ENCODE assay signal across 9 mouse cellular contexts in genomic region chr5:107720991-107721637, GRCm38 (mm10). TPM values are rescaled to one million over a fixed set of nuclear protein-coding genes. Genes with fewer than 3 reads are reported as not detected.
DNase-seq lines count a peak whose midpoint lies in the region; ATAC-seq lines count a peak whose summit lies in the region.
"Had no signal": no experiment of that assay in that cellular context is flagged by ENCODE, and none has a peak within 500 bp of the region (broad histone marks: within the 10 kb centered on the region; RNA-seq: fewer than 3 reads in every experiment).

No protein-coding gene starts in this region.

- WGBS in embryonic facial prominence, embryonic 13.5 days = 2% methylated on average over 58 of the region's 58 CpGs
- 3% methylated on average over 57 of the region's 58 CpGs for WGBS in intestine, embryonic 16.5 days
- WGBS in neural tube, embryonic 15.5 days = 5% methylated on average over 58 of the region's 58 CpGs

- peak overlapping the region; percentile 61 for H3K9ac ChIP-seq in embryonic facial prominence, embryonic 13.5 days
- H3K9ac ChIP-seq in intestine, embryonic 16.5 days (ENCODE audit: low read depth, low read length) = peak overlapping the region; percentile 55
- no peak overlapping the region; the same call in 1 of the 2 replicates for H3K9ac ChIP-seq in neural tube, embryonic 15.5 days (replicated peaks)

- intact Hi-C loops in left cerebral cortex, postnatal 4 days (cut with DNase I) = no loop called here

- H3K27me3 ChIP-seq in embryonic facial prominence, embryonic 13.5 days = peaks cover 99% of the 10 kb centered on the region
- H3K27me3 ChIP-seq in intestine, embryonic 16.5 days (replicated peaks; ENCODE audit: control insufficient read depth, insufficient read depth, low read length) = peaks cover 76% of the 10 kb centered on the region
- H3K27me3 ChIP-seq in neural tube, embryonic 15.5 days (replicated peaks) = peaks cover 96% of the 10 kb centered on the region

- ATAC-seq in embryonic facial prominence, embryonic 13.5 days (ENCODE audit: insufficient number of reproducible peaks, insufficient read depth, low FRiP score, low TSS enrichment, low read depth) = no peak
- ATAC-seq in intestine, embryonic 16.5 days = peak; percentile 4; the same call in 1 of the 2 replicates
- ATAC-seq in neural tube, embryonic 15.5 days (ENCODE audit: low FRiP score) = peak; percentile 21; the same call in 1 of the 2 replicates
- ATAC-seq in granulocyte monocyte progenitor cell, adult 5-6 weeks (replicated peaks; ENCODE audit: poor library complexity, severe bottlenecking) = no peak

- peaks cover 46% of the 10 kb centered on the region for H3K4me1 ChIP-seq in embryonic facial prominence, embryonic 13.5 days
- peaks cover 49% of the 10 kb centered on the region for H3K4me1 ChIP-seq in intestine, embryonic 16.5 days (ENCODE audit: control insufficient read depth, insufficient read depth, low read length)
- H3K4me1 ChIP-seq in neural tube, embryonic 15.5 days = peaks cover 44% of the 10 kb centered on the region

- H3K9me3 ChIP-seq in embryonic facial prominence, embryonic 13.5 days = no peaks in the 10 kb centered on the region
- H3K9me3 ChIP-seq in intestine, embryonic 16.5 days (ENCODE audit: control insufficient read depth, low read length) = no peaks in the 10 kb centered on the region
- no peaks in the 10 kb centered on the region for H3K9me3 ChIP-seq in neural tube, embryonic 15.5 days (replicated peaks)

- no peak overlapping the region for H3K27ac ChIP-seq in embryonic facial prominence, embryonic 13.5 days
- H3K27ac ChIP-seq in intestine, embryonic 16.5 days (ENCODE audit: low read length) = no peak overlapping the region
- H3K27ac ChIP-seq in neural tube, embryonic 15.5 days (replicated peaks) = no peak overlapping the region
- H3K27ac ChIP-seq: macrophage had no signal

- H3K4me2 ChIP-seq in embryonic facial prominence, embryonic 13.5 days = peak overlapping the region; percentile 72
- H3K4me2 ChIP-seq in intestine, embryonic 16.5 days (ENCODE audit: low read depth, low read length) = peak overlapping the region; percentile 74
- H3K4me2 ChIP-seq in neural tube, embryonic 15.5 days = peak overlapping the region; percentile 64

- H3K4me3 ChIP-seq in embryonic facial prominence, embryonic 13.5 days = peak overlapping the region; percentile 45
- peak overlapping the region; percentile 48 for H3K4me3 ChIP-seq in intestine, embryonic 16.5 days (ENCODE audit: low read length)
- H3K4me3 ChIP-seq in neural tube, embryonic 15.5 days (replicated peaks) = peak overlapping the region; percentile 35

- no peaks in the 10 kb centered on the region for H3K36me3 ChIP-seq in embryonic facial prominence, embryonic 13.5 days
- H3K36me3 ChIP-seq in intestine, embryonic 16.5 days (ENCODE audit: control insufficient read depth, insufficient read depth, low read length) = no peaks in the 10 kb centered on the region
- H3K36me3 ChIP-seq in neural tube, embryonic 15.5 days = no peaks in the 10 kb centered on the region

- peak; percentile 8 for DNase-seq in left cerebral cortex, postnatal 4 days
- DNase-seq in left cerebral cortex, adult 18-20 months (ENCODE audit: low spot score in 2 of 2) = no peak
- no peak for DNase-seq in right cerebral cortex, postnatal 36 days (ENCODE audit: low spot score in 2 of 2)
- no peak for DNase-seq in layer of hippocampus, postnatal 36 days

RNA-seq across cellular contexts. Expression of gene Gfi1, which starts 4.7 kb away (rescaled TPM):
- total RNA-seq in left cerebral cortex, postnatal 4 days (2021) = under 1 TPM in 1 of 2 experiments, not detected in 1; 0.36 TPM
- not detected for total RNA-seq in left cerebral cortex, adult 18-20 months (2021)
- not detected in 2 replicates for polyA plus RNA-seq in embryonic facial prominence, embryonic 13.5 days (2015; fragmentation: Nextera tagmentation; extraction: Ambion mirVana)
- 0.92 and 1.1 TPM in 2 replicates for polyA plus RNA-seq in intestine, embryonic 16.5 days (2015; fragmentation: Nextera tagmentation; extraction: Ambion mirVana)
- 2.1 TPM in 1 of 2 replicates, not detected in the other for polyA plus RNA-seq in neural tube, embryonic 15.5 days (2015; fragmentation: Nextera tagmentation; extraction: Ambion mirVana)
- total RNA-seq in layer of hippocampus, postnatal 36 days (2021) = not detected
- total RNA-seq in granulocyte monocyte progenitor cell, adult 5-6 weeks (2014; fragmentation: Nextera tagmentation) = 42.2 and 60.6 TPM in 2 replicates
- 53.9 and 54.4 TPM in 2 replicates for total RNA-seq in granulocyte monocyte progenitor cell, adult 5-6 weeks (2017)

Comparison
In these comparisons a context has a peak if more than half of its experiments do, and no peak if none do; other contexts are left out.
1. ATAC-seq: peak in intestine, embryonic 16.5 days (single experiment) and neural tube, embryonic 15.5 days (single experiment); none in embryonic facial prominence, embryonic 13.5 days (single experiment) and granulocyte monocyte progenitor cell, adult 5-6 weeks (single experiment).
2. RNA of gene Gfi1, which starts 4.7 kb away (total RNA-seq): 42.2 to 60.6 TPM in granulocyte monocyte progenitor cell, adult 5-6 weeks; 0.36 TPM in left cerebral cortex, postnatal 4 days, not detected in left cerebral cortex, adult 18-20 months and not detected in layer of hippocampus, postnatal 36 days; every median in the first group is over 10 times any median in the second.
3. Peak in every context shown above with its lines, with median percentiles within 50 percentile points of each other: H3K4me2 ChIP-seq and H3K4me3 ChIP-seq.